Mouse (Mus musculus): Measurements from ENCODE around the gene Sdad1. TPM values are rescaled to one million over a fixed set of nuclear protein-coding genes. Genes with fewer than 3 reads are reported as not detected.

Sdad1 gene
- polyA plus RNA-seq (2017; shearing (Covaris generic)): 42.1 TPM

DNA sequence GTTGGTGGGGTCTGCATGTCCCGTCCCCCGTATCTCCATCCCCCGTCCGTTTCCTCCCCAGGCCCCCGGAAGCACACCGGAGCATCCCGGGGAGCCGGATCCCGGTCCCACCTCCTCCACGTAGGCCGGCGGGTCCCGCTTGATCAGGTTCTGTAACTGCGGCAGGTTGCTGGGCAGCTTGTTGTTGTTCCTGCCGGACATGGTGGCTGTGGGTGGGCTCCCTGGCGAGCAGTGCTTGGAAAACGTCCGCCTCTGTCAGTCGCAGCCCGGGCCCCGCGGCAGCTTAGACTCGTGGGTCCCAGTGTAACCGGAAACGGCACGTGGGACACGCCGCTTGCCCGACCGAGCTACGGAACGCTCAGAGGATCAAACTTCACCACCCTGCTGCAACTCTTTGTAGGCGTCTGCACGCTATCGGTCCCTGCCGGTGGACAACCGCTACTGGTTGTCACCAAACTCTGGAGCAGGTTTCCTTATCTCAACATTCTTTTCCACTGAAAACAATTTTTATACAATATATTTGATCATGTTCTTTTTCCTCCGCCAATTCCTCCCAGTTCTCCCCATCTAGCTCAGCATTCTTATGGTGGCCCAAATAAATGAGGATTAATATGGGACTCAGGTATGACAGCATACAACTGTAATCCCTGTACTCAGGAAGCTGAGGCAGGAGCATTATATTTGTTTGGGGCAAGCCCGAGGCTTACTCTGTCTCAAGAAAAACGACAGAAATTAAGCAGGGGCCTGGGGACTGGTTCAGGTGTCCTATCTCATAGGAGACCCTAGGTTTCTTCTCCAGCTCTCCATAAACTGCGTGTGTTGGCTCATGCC lies at the start of gene Sdad1:
Sdad1 (minus strand) TSS at position 799 of the 831 bp plus-strand sequence.

GRCm38 (mm10) chr5:92348794-92349413 lies 38.6 kb upstream of the Sdad1 start, which contains the start of gene Cxcl10:
TSS of gene Cxcl10 (minus strand) at chr5:92348889.

GRCm38 (mm10) chr5:92331635-92332338 lies 21.5 kb upstream of the Sdad1 start, which contains the start of gene Art3:
TSS of gene Art3 (plus strand) at chr5:92331827.

DNA sequence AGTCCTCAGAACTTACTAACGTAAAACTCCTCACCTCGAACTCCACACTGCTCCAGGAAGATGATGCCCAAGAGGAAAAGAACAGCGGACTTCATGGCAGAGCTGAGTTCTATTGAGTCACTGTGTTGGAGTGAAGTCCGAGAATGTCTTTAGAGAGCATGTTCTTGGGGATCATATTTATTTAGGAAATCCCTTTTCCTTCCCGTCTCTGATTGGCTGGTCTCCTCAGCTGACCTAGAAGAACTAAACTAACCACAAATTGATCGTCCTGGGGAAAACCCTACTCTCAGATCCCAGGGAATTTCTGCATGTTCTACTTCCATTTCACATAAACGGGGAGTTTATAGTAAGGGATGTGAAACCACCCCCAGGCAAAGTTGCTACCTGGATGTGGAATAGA lies 17.6 kb upstream of the Sdad1 start, which contains the start of gene Cxcl9:
Cxcl9 (minus strand) TSS at position 151 of the 400 bp plus-strand sequence.

GRCm38 (mm10) chr5:92277437-92278394 lies 32.6 kb downstream of the Sdad1 start, which contains the start of gene Naaa:
TSS of gene Naaa (minus strand) at chr5:92278170.

DNA sequence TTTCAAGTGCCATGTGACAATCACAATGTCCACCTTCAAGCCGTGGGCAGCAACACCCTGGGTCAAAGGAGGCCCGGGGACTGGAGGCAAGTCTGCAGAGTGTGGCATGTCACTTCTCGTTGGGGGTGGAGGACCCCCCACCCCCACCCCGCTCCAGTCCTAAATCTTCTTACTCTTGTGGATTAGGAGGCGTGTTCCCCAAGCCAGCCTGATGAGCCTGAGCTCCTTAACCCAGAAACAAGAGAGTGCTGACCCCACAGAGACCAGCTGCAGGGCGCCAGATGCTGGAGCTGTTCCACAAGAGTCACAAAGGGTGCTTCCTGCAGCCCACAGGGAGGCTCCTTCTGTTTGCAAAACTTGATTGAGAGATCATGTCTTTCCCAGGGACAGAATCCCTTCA lies 54.1 kb downstream of the Sdad1 start, which contains the start of gene Ppef2:
Ppef2 (minus strand) TSS at position 61 of the 400 bp plus-strand sequence.

Other genes starting within 250 kb of the Sdad1 start
- 156 TPM for gene G3bp2, start 226.8 kb downstream of the Sdad1 start, polyA plus RNA-seq (2017; shearing (Covaris generic))
- 49.7 TPM for gene Uso1, start 172.5 kb downstream of the Sdad1 start, polyA plus RNA-seq (2017; shearing (Covaris generic))
- gene U90926, start 95.1 kb downstream of the Sdad1 start, polyA plus RNA-seq (2017; shearing (Covaris generic)): not detected
- gene Ppef2, start 54.2 kb downstream of the Sdad1 start, polyA plus RNA-seq (2017; shearing (Covaris generic)): not detected
- gene Naaa, start 32.3 kb downstream of the Sdad1 start, polyA plus RNA-seq (2017; shearing (Covaris generic)): 6.9 TPM
- 0.28 TPM for gene Cxcl9, start 17.6 kb upstream of the Sdad1 start, polyA plus RNA-seq (2017; shearing (Covaris generic))
- 3.2 TPM for gene Art3, start 21.3 kb upstream of the Sdad1 start, polyA plus RNA-seq (2017; shearing (Covaris generic))
- gene Cxcl10, start 38.4 kb upstream of the Sdad1 start, polyA plus RNA-seq (2017; shearing (Covaris generic)): 8.4 TPM
- gene Nup54, start 124.7 kb upstream of the Sdad1 start, polyA plus RNA-seq (2017; shearing (Covaris generic)): 39.2 TPM
- gene Scarb2, start 196.4 kb upstream of the Sdad1 start, polyA plus RNA-seq (2017; shearing (Covaris generic)): 28.6 TPM
- not detected for gene Fam47e, start 244.6 kb upstream of the Sdad1 start, polyA plus RNA-seq (2017; shearing (Covaris generic))

Data from CD4-positive, CD25-positive, alpha-beta regulatory T cell (primary cell).